Mouse (Mus musculus) neutrophil, adult 65 days (primary cell): ENCODE measurements around the gene Gsg1l. TPM values are rescaled to one million over a fixed set of nuclear protein-coding genes. Genes with fewer than 3 reads are reported as not detected.

ENCODE experiments used
- total RNA-seq: library from RNA; stranded (reverse); gene quantifications from 2 replicates; pipeline ENCODE4 v1.2.4, GENCODE M21; 2023

Gsg1l gene
- not detected in 2 replicates for total RNA-seq

GRCm38 (mm10) chr7:126082286-126082741 lies at the start of gene Gsg1l:
Gene Gsg1l (minus strand): TSS chr7:126082411.

Other genes starting within 250 kb of the Gsg1l start
- gene Xpo6, start 118.1 kb upstream of the Gsg1l start, total RNA-seq: 189 and 287 TPM in 2 replicates
- 5.0 and 7.4 TPM in 2 replicates for gene Sbk1, start 190.2 kb upstream of the Gsg1l start, total RNA-seq